Mouse (Mus musculus): ENCODE measurements around the gene Vpreb2. TPM values are rescaled to one million over a fixed set of nuclear protein-coding genes. Genes with fewer than 3 reads are reported as not detected.
A peak's percentile ranks its signal among the peaks of the same experiment; 100 is the strongest.

Vpreb2 gene
- 2.6 TPM in 2 replicates for polyA plus RNA-seq (2015; fragmentation: Nextera tagmentation; extraction: Ambion mirVana)

DNA sequence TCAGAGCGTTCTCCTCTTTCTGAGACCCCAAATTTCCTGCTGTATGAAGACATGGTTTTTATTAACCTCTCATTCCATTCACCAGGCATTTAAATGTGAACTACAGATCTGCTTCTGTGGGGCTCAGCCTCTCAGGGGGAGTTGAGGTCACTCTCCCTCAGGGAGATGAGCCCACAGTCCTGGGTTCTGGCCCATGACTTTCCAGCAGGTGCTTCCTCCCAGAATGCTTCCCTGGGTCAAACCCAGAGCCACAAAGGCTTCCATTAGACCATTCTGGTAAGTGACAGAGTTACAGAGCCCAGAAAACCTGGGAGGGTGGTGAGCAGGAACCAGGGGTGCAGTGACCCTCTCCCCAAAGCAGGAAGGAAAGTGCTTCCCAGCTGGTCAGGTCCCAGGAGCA is at the start of gene Vpreb2:
Vpreb2 (plus strand) TSS at position 301 of the 400 bp plus-strand sequence.
- no peak for TF ChIP-seq CTCF (IDR thresholded peaks at IDR 0.05; ENCODE audit: low read depth)
- no peak for TF ChIP-seq EP300 (IDR thresholded peaks at IDR 0.05; ENCODE audit: low read depth)
- no peak within 1 kb of the TSS for H3K27ac ChIP-seq (ENCODE audit: low read depth)

DNA sequence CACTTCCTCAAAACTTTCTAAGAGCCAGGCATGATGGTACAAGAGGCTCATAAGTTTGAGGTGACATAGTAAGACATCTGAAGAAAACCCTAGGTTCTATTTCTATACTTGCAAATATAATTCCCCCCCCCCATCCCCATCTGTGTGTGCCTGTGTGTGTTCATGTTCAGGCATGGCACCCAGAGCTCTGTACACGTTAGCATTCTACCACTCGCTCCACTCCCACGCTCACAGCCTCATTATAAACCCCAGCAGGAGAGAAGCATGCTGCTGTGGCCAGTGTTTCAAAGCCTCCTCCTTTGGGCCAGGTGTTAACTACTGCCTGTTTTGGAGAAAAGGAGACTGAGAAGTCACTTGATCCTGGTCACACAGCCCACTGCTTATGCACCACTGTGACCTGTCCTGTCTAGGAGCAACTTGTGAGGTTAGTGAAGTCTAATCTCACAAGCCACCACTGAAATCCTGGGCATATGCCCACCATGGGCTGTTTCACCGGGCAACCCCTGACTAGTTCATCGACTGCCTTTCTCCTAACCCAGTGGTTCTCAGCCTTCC is 48.2 kb upstream of the Vpreb2 start:
- Histone ChIP-seq H3K4me2 (ENCODE audit: low read depth, low read length) (no peak overlapping the region), H3K36me3 (replicated peaks; ENCODE audit: insufficient read depth, low read length) (no peaks in the 10 kb centered on the region), H3K4me3 (ENCODE audit: low read depth, low read length) (no peak overlapping the region), H3K27me3 (ENCODE audit: insufficient read depth, low read length) (no peaks in the 10 kb centered on the region), H3K4me1 (ENCODE audit: insufficient read depth) (peaks cover 15% of the 10 kb centered on the region), H3K27ac (ENCODE audit: low read depth) (no peak overlapping the region), H3K9me3 (ENCODE audit: low read length) (no peaks in the 10 kb centered on the region), H3K9ac (replicated peaks) (no peak overlapping the region)
- DNase-seq (no peak), ATAC-seq (no peak)
- TF ChIP-seq CTCF (IDR thresholded peaks at IDR 0.05; ENCODE audit: low read depth) (no peak), EP300 (IDR thresholded peaks at IDR 0.05; ENCODE audit: low read depth) (no peak)
- 80% methylated on average over 5 of the region's 5 CpGs for WGBS (ENCODE audit: insufficient replicate concordance)

More for the DNA sequence above, at the start of gene Vpreb2:
- Histone ChIP-seq H3K4me1 (ENCODE audit: insufficient read depth) (no peaks in the 10 kb centered on the region), H3K36me3 (replicated peaks; ENCODE audit: insufficient read depth, low read length) (no peaks in the 10 kb centered on the region), H3K27me3 (ENCODE audit: insufficient read depth, low read length) (no peaks in the 10 kb centered on the region), H3K4me2 (ENCODE audit: low read depth, low read length) (no peak within 1 kb of the TSS), H3K9me3 (ENCODE audit: low read length) (0 out of 2 replicates have a peak, but pooled peaks cover 2% of the 10 kb centered on the region), H3K4me3 (ENCODE audit: low read depth, low read length) (no peak within 1 kb of the TSS), H3K9ac (replicated peaks) (no peak within 1 kb of the TSS)
- DNase-seq (no peak), ATAC-seq (no peak)
- 38% methylated on average over 1 of the region's 1 CpGs for WGBS (ENCODE audit: insufficient replicate concordance)

DNA sequence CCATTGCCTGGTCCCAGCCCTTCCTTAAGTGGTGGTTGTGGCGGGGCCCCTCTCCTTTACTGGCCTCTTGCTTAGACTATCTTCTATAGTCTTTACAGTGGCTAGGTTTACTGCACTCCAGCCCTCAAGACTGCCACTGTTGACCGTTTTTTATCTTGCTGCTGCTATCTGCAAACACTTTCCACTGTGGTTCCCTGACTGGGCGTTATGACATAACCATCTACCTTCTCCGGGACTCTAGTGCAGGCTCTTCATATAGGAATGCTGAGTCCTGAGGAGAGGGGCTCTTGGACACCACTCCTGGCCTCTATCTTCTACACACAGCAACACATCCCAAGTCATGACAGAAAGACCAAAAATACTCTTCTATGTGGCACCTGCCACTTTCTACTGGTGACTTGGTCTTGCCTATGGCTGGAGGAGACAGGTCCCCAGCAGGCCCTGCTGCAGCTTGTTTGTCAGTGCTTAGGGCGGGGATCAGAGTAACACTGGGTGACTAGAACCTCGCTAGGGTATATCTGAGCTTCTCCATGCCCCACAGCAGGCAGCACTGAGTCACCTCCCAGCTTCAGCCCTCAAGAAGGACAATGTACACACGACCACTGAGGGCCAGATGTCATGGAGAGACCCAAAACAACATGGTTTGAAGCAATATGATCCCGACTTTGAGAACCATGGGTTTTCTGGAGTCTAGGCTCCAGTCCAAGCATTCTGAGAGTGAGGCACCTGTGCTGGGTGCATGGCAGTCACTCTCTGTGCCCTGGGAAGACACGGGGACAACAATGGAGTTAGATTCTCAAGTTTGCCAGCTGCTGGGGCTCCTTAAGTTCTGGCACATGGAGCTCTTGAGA is 46.4 kb upstream of the Vpreb2 start:
- 52% methylated on average over 9 of the region's 9 CpGs for WGBS (ENCODE audit: insufficient replicate concordance)
- H3K4me1 ChIP-seq (ENCODE audit: insufficient read depth) = peaks cover 5% of the 10 kb centered on the region
- H3K27ac ChIP-seq (ENCODE audit: low read depth) = 0 out of 2 replicates have a peak overlapping the region, but pooled peaks have one; percentile 1
- no peak overlapping the region for H3K4me2 ChIP-seq (ENCODE audit: low read depth, low read length)
- H3K9ac ChIP-seq (replicated peaks) = no peak overlapping the region
- ATAC-seq (peak; percentile 30; the same call in 1 of the 2 replicates), DNase-seq (peak; percentile 13)
- no peak overlapping the region for H3K4me3 ChIP-seq (ENCODE audit: low read depth, low read length)
- TF ChIP-seq CTCF (IDR thresholded peaks at IDR 0.05; ENCODE audit: low read depth) (no peak), EP300 (IDR thresholded peaks at IDR 0.05; ENCODE audit: low read depth) (peak; percentile 33; the same call in 1 of the 2 replicates)
- H3K36me3 ChIP-seq (replicated peaks; ENCODE audit: insufficient read depth, low read length) = no peaks in the 10 kb centered on the region
- no peaks in the 10 kb centered on the region for H3K9me3 ChIP-seq (ENCODE audit: low read length)
- H3K27me3 ChIP-seq (ENCODE audit: insufficient read depth, low read length) = no peaks in the 10 kb centered on the region

DNA sequence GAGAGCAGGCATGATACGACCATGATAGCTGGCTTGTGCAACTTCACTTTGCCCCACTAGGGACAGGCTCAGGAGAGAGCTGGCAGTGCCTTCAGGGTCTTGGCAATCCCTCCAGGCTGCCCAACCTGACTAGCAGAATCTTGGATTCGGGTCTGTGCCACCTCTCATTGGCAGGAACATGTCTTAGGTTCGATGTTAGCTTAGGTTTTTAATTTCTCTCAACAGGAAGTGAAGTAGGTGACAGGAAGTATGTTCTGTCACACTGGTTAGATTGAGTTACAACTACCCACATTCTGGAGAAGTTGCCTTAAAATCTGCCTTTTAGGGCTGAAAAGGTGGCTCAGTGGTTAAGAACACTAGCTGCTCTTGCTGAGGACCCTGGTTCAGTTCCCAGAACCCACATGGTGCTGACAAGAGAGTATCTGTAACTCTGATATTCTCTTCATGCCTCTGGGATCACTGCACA is 45.8 kb upstream of the Vpreb2 start:
- TF ChIP-seq CTCF (IDR thresholded peaks at IDR 0.05; ENCODE audit: low read depth) (peak; percentile 30; the same call in 1 of the 2 replicates), EP300 (IDR thresholded peaks at IDR 0.05; ENCODE audit: low read depth) (no peak)
- no peaks in the 10 kb centered on the region for H3K27me3 ChIP-seq (ENCODE audit: insufficient read depth, low read length)
- no peak for ATAC-seq
- H3K4me1 ChIP-seq (ENCODE audit: insufficient read depth) = peaks cover 8% of the 10 kb centered on the region
- no peaks in the 10 kb centered on the region for H3K36me3 ChIP-seq (replicated peaks; ENCODE audit: insufficient read depth, low read length)
- H3K4me3 ChIP-seq (ENCODE audit: low read depth, low read length) = no peak overlapping the region
- 38% methylated on average over 3 of the region's 3 CpGs for WGBS (ENCODE audit: insufficient replicate concordance)
- no peaks in the 10 kb centered on the region for H3K9me3 ChIP-seq (ENCODE audit: low read length)
- no peak overlapping the region for H3K27ac ChIP-seq (ENCODE audit: low read depth)
- no peak overlapping the region for H3K9ac ChIP-seq (replicated peaks)
- H3K4me2 ChIP-seq (ENCODE audit: low read depth, low read length) = no peak overlapping the region
- peak; percentile 12 for DNase-seq

- TF ChIP-seq CTCF (IDR thresholded peaks at IDR 0.05; ENCODE audit: low read depth) = no peak
- no peak for TF ChIP-seq EP300 (IDR thresholded peaks at IDR 0.05; ENCODE audit: low read depth)
- H3K9ac ChIP-seq (replicated peaks) = no peak overlapping the region
- no peak overlapping the region for H3K4me2 ChIP-seq (ENCODE audit: low read depth, low read length)
- no peak overlapping the region for H3K27ac ChIP-seq (ENCODE audit: low read depth)
- no peaks in the 10 kb centered on the region for H3K9me3 ChIP-seq (ENCODE audit: low read length)
- WGBS (ENCODE audit: insufficient replicate concordance) = 72% methylated on average over 10 of the region's 10 CpGs
- no peaks in the 10 kb centered on the region for H3K36me3 ChIP-seq (replicated peaks; ENCODE audit: insufficient read depth, low read length)
- no peaks in the 10 kb centered on the region for H3K27me3 ChIP-seq (ENCODE audit: insufficient read depth, low read length)
- H3K4me1 ChIP-seq (ENCODE audit: insufficient read depth) = peaks cover 8% of the 10 kb centered on the region
- H3K4me3 ChIP-seq (ENCODE audit: low read depth, low read length) = no peak overlapping the region
- DNase-seq (no peak), ATAC-seq (no peak)
These were observed 43.5 kb upstream of the Vpreb2 start for GRCm38 (mm10) chr16:17936776-17937175.

DNA sequence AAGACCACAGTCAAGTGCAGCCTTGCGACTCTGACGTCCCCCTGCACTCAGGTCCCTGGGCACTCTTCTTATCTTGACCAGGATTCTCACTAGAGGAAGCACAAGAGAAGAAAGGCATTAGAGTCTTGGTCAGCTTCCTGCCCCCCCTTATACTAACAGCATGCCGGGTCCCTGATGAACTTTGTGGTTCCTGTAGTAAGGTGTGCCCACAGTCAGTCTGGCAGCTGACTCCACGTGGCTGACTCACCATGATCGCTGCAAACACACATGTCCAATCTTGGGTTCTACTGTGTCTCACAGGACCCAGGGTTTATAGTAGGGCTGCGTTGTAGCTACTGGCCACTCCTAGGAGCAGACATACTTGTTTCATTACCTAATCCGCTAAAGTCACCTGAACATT is 42.0 kb upstream of the Vpreb2 start:
- no peak for DNase-seq
- no peak overlapping the region for H3K4me2 ChIP-seq (ENCODE audit: low read depth, low read length)
- ATAC-seq = no peak
- 41% methylated on average over 7 of the region's 7 CpGs for WGBS (ENCODE audit: insufficient replicate concordance)
- H3K4me3 ChIP-seq (ENCODE audit: low read depth, low read length) = no peak overlapping the region
- peaks cover 8% of the 10 kb centered on the region for H3K4me1 ChIP-seq (ENCODE audit: insufficient read depth)
- H3K36me3 ChIP-seq (replicated peaks; ENCODE audit: insufficient read depth, low read length) = no peaks in the 10 kb centered on the region
- TF ChIP-seq EP300 (IDR thresholded peaks at IDR 0.05; ENCODE audit: low read depth) (no peak), CTCF (IDR thresholded peaks at IDR 0.05; ENCODE audit: low read depth) (no peak)
- H3K9ac ChIP-seq (replicated peaks) = no peak overlapping the region
- H3K9me3 ChIP-seq (ENCODE audit: low read length) = no peaks in the 10 kb centered on the region
- H3K27ac ChIP-seq (ENCODE audit: low read depth) = no peak overlapping the region
- no peaks in the 10 kb centered on the region for H3K27me3 ChIP-seq (ENCODE audit: insufficient read depth, low read length)
